Mouse (Mus musculus) spleen, adult 2 months (tissue): ENCODE data around the gene Aspscr1.

ENCODE experiments used
- CTCF ChIP-seq: fragments of 200-500 bp; IDR thresholded peaks from 2 replicates; pipeline ENCODE4 v1.5.1; 2011; ENCODE audit warnings: mild to moderate bottlenecking, inconsistent platforms; ENCODE audit not compliant: insufficient read depth, insufficient read length, insufficient replicate concordance; ENCODE audit errors: extremely low read depth
- POLR2A ChIP-seq: fragments of 200-500 bp; IDR thresholded peaks from 2 replicates; pipeline ENCODE4 v1.6.1; 2011; ENCODE audit warnings: low read depth, low read length, inconsistent platforms

DNA sequence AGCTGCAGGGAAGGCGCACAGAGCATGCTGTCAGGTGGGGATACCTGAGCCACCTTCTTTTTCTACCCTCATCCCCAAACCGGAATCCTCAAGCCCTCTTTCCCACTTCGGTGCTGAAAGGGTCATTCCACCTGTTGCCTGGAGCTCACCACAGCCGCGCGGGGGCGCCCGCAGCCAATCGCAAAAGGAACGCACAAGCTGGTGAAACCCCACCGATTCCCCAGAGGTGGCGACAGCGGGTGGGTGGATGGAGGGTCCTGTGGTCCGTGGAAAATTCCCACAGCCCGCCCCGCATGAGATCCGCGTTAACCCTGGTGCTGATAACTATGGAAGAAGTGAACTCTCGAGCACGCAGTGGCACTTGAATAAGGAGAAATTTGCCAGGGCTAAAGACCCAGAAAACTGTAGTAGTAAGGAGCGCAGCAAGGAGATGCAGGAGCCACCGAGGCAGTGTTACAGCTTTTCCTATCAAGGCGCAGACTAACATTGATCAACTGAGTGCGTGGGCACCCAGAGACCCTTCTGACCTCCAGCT is 13.8 kb upstream of the Aspscr1 start:
- peak; percentile 79; the same call in 1 of the 2 replicates for TF ChIP-seq CTCF
- no peak for TF ChIP-seq POLR2A
